Mouse (Mus musculus): ENCODE results near the gene Trpc2.

DNA sequence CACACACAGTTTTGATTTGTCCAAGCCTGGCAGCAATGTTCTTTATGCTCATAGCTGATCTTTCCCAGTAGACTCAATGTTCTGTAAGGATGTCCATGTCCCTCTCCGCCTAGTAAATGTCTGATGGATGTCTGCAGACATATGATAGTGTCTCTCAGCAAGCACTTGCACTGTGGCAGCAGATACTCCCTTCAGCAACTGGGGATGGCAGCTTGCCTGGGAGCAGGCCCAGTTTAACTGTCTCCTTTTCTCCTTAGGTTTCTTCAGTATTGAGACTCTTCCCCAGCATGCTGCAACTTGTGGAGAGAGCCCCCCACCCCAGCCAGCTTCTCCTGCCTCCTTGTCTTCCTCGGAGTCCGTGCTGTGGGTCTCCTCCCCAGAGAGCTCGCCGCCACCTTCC is 1.1 kb upstream of the Trpc2 start:
- TF ChIP-seq MEF2A (IDR thresholded peaks at IDR 0.05; ENCODE audit: extremely low read depth, insufficient replicate concordance, low read depth, low read length, poor library complexity, severe bottlenecking) (no peak), ZMIZ1 (IDR thresholded peaks at IDR 0.05; ENCODE audit: low read depth, low read length) (no peak), CTCF (IDR thresholded peaks at IDR 0.05 in 2 of 3, conservative IDR thresholded peaks at IDR 0.05 in 1 of 3; ENCODE audit: control insufficient read depth in 1 of 3, insufficient read depth in 1 of 3, low read depth in 2 of 3, low read length in 3 of 3, poor library complexity in 1 of 3, severe bottlenecking in 1 of 3) (no peak), TAL1 (IDR thresholded peaks at IDR 0.05; ENCODE audit: low read length) (no peak), EP300 (IDR thresholded peaks at IDR 0.05; ENCODE audit: low read depth in 1 of 2, low read length in 2 of 2) (no peak), NELFE (IDR thresholded peaks at IDR 0.05; ENCODE audit: low read depth, low read length) (no peak)
